Mouse (Mus musculus) urinary bladder, postnatal 0 days (tissue): ENCODE measurements around the gene Fut8. TPM values are rescaled to one million over a fixed set of nuclear protein-coding genes. Genes with fewer than 3 reads are reported as not detected.

ENCODE experiments used
- polyA plus RNA-seq: library from polyadenylated mRNA; unstranded; fragments of >200 nt; fragmentation: Nextera tagmentation; extraction: Ambion mirVana; gene quantifications from 2 replicates; pipeline ENCODE4 v1.2.1, GENCODE M21; 2015

The Fut8 gene
- 15.0 and 17.8 TPM in 2 replicates for polyA plus RNA-seq

GRCm38 (mm10) chr12:77237950-77238530 is at the start of gene Fut8:
TSS of gene Fut8 (plus strand) at chr12:77238125.

